Mouse (Mus musculus): Measurements from ENCODE around the gene Scap. TPM values are rescaled to one million over a fixed set of nuclear protein-coding genes. Genes with fewer than 3 reads are reported as not detected.
"Not testable (repeated sequence)": the region's sequence is repeated elsewhere in the genome, so short reads cannot be mapped to it uniquely, and the experiment has no call there.

Scap gene
- polyA plus RNA-seq, 1 experiment from 2014 or later: 18.2 TPM

GRCm38 (mm10) chr9:110358341-110358740, 25.3 kb downstream of the Scap start:
- Histone ChIP-seq H3K27ac (replicated peaks) (no peak overlapping the region), H3K4me1 (peaks cover 15% of the 10 kb centered on the region), H3K36me3 (peaks cover 28% of the 10 kb centered on the region), H3K27me3 (replicated peaks) (no peaks in the 10 kb centered on the region), H3K9ac (no peak overlapping the region), H3K4me2 (no peak overlapping the region), H3K4me3 (no peak overlapping the region), H3K9me3 (no peaks in the 10 kb centered on the region)
- WGBS: 73% methylated on average over 2 of the region's 2 CpGs
- no peak for ATAC-seq (ENCODE audit: extremely low read depth, insufficient number of reproducible peaks, low FRiP score, low TSS enrichment)

DNA sequence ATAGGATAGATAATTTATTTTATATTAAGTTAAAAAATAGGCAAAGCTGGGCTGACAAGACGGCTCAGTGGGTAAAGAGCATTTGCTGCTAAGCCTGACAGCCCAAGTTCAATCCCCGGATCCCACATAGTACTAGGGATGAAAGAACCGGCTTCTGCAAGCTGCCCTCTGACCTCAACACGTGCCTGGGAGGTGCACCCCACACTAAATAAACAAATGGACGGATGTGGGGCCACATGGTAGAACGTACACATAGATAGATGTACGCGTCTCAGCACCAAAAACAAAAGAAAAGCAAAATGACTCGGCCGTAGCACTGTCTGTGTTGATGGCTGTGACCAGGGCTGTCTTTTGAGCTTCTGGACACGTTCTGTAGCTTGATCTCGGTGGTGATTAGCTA, 28.2 kb downstream of the Scap start:
- no peak for ATAC-seq (ENCODE audit: extremely low read depth, insufficient number of reproducible peaks, low FRiP score, low TSS enrichment)
- no peaks in the 10 kb centered on the region for H3K27me3 ChIP-seq (replicated peaks)
- H3K4me3 ChIP-seq: no peak overlapping the region
- peaks cover 35% of the 10 kb centered on the region for H3K36me3 ChIP-seq
- no peak overlapping the region for H3K9ac ChIP-seq
- no peak overlapping the region for H3K27ac ChIP-seq (replicated peaks)
- no peak overlapping the region for H3K4me2 ChIP-seq
- no peaks in the 10 kb centered on the region for H3K9me3 ChIP-seq
- 0 out of 2 replicates have a peak, but pooled peaks cover 3% of the 10 kb centered on the region for H3K4me1 ChIP-seq
- WGBS: 65% methylated on average over 12 of the region's 12 CpGs

DNA sequence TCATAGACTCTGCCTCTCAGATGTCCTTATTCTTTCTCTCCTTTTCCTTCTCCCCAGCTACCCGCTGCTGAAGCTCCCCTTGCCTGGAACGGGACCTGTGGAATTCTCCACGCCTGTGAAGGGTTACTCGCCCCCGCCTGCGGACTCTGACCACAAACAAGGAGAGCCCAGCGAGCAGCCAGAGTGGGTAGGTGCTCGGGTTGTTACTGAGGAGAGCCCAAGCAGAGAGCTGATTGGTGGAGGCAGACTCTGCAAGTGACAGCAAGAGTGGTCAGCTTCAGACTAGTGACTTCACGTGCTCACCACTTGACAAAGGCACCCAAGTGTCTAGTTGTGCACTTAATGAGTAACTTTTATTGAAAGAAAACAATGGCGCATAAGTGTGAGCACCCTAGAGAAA, 29.2 kb downstream of the Scap start:
- Histone ChIP-seq H3K27ac (replicated peaks) (no peak overlapping the region), H3K9ac (no peak overlapping the region), H3K9me3 (no peaks in the 10 kb centered on the region), H3K4me1 (peaks cover 9% of the 10 kb centered on the region), H3K36me3 (peaks cover 35% of the 10 kb centered on the region), H3K4me2 (no peak overlapping the region), H3K4me3 (no peak overlapping the region), H3K27me3 (replicated peaks) (no peaks in the 10 kb centered on the region)
- ATAC-seq (ENCODE audit: extremely low read depth, insufficient number of reproducible peaks, low FRiP score, low TSS enrichment): no peak
- WGBS: 69% methylated on average over 10 of the region's 10 CpGs

DNA sequence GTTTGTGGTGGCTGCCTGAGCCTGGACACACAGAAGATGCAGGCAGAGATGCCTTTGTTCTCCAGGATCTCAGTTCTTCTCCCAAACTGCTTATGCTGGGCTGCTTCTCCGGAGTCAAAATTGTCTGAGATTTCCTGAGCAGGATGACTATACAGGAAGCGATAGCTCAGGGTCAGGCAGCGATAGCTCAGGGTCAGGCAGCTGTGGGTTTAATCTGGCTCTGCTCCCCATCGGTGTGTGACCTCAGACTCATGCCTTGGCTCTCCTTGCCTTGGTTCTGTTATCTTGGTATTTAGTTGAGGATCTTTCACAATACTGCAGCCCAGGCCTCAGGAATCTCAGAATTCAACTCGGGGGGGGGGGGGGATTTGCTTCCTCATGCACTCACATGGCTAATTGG, 33.7 kb downstream of the Scap start:
- peaks cover 13% of the 10 kb centered on the region for H3K4me1 ChIP-seq
- 50% methylated on average over 5 of the region's 5 CpGs for WGBS
- H3K4me2 ChIP-seq: no peak overlapping the region
- H3K27me3 ChIP-seq (replicated peaks): no peaks in the 10 kb centered on the region
- no peaks in the 10 kb centered on the region for H3K9me3 ChIP-seq
- no peak overlapping the region for H3K9ac ChIP-seq
- no peak; the same call in 1 of the 2 replicates for ATAC-seq (ENCODE audit: extremely low read depth, insufficient number of reproducible peaks, low FRiP score, low TSS enrichment)
- no peak overlapping the region for H3K27ac ChIP-seq (replicated peaks)
- H3K4me3 ChIP-seq: no peak overlapping the region
- H3K36me3 ChIP-seq: peaks cover 29% of the 10 kb centered on the region

- peaks cover 13% of the 10 kb centered on the region for H3K4me1 ChIP-seq
- H3K27ac ChIP-seq (replicated peaks): peak overlapping the region; percentile 49; the same call in 1 of the 2 replicates
- no peaks in the 10 kb centered on the region for H3K9me3 ChIP-seq
- H3K9ac ChIP-seq: peak overlapping the region; percentile 17
- H3K4me3 ChIP-seq: no peak overlapping the region
- H3K27me3 ChIP-seq (replicated peaks): no peaks in the 10 kb centered on the region
- peaks cover 36% of the 10 kb centered on the region for H3K36me3 ChIP-seq
- no peak overlapping the region for H3K4me2 ChIP-seq
- ATAC-seq (ENCODE audit: extremely low read depth, insufficient number of reproducible peaks, low FRiP score, low TSS enrichment): no peak
- 58% methylated on average over 3 of the region's 3 CpGs for WGBS
These were observed 36.8 kb downstream of the Scap start for GRCm38 (mm10) chr9:110369860-110370259.

GRCm38 (mm10) chr9:110373871-110374270, 40.8 kb downstream of the Scap start:
- Histone ChIP-seq H3K4me1 (peaks cover 4% of the 10 kb centered on the region; the same call in 1 of the 2 replicates), H3K9ac (no peak overlapping the region), H3K9me3 (no peaks in the 10 kb centered on the region), H3K4me2 (no peak overlapping the region), H3K4me3 (no peak overlapping the region), H3K27me3 (replicated peaks) (no peaks in the 10 kb centered on the region), H3K36me3 (peaks cover 60% of the 10 kb centered on the region), H3K27ac (replicated peaks) (no peak overlapping the region)
- WGBS: 83% methylated on average over 13 of the region's 13 CpGs
- ATAC-seq (ENCODE audit: extremely low read depth, insufficient number of reproducible peaks, low FRiP score, low TSS enrichment): no peak

DNA sequence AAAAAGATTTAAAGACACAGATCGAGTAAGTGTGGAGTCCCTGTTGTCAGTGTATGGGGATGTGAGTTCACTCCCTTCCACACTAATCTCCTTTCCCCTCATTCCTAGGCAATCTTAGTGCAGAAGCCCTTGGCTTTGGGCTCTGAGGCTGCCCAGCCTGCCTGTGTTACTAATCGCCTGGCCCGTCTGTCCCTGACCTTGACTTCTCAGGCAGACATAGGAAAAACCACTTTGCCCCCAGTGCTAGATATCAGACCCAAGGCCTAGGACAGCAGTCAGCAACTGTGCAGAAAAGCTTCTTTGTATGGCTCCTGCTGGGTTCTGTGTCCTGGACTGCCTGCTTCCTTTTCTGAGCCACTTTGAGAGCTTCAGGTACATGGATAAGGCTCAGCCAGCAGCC, 42.6 kb downstream of the Scap start:
- ATAC-seq (ENCODE audit: extremely low read depth, insufficient number of reproducible peaks, low FRiP score, low TSS enrichment): no peak
- WGBS: 67% methylated on average over 3 of the region's 3 CpGs

DNA sequence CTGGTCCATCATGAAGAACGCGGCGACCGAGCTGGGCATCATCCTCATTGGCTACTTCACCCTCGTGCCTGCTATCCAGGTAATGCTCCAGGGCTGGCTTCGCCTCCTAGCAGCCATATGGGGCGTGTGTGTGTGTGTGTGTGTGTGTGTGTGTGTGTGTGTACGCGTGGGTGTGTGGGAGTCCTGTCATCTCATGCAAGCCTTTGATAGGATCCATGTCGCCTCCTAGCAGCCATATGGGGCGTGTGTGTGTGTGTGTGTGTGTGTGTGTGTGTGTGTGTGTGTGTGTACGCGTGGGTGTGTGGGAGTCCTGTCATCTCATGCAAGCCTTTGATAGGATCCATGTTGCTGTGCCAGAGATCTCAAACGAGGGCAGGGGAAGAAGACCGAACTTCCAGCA, 44.6 kb downstream of the Scap start:
- not testable (repeated sequence) for H3K9me3 ChIP-seq; H3K4me1 ChIP-seq; H3K4me2 ChIP-seq; H3K4me3 ChIP-seq; ATAC-seq (ENCODE audit: extremely low read depth, insufficient number of reproducible peaks, low FRiP score, low TSS enrichment); H3K9ac ChIP-seq; H3K27me3 ChIP-seq (replicated peaks); H3K27ac ChIP-seq (replicated peaks)
- WGBS: 75% methylated on average over 12 of the region's 15 CpGs
- peaks cover 78% of the 10 kb centered on the region for H3K36me3 ChIP-seq

More for the DNA sequence above, 42.6 kb downstream of the Scap start:
- no peak overlapping the region for H3K27ac ChIP-seq (replicated peaks)
- H3K36me3 ChIP-seq: peaks cover 70% of the 10 kb centered on the region
- H3K4me2 ChIP-seq: no peak overlapping the region
- peaks cover 4% of the 10 kb centered on the region for H3K4me1 ChIP-seq
- H3K9me3 ChIP-seq: no peaks in the 10 kb centered on the region
- 0 out of 2 replicates have a peak, but pooled peaks cover 3% of the 10 kb centered on the region for H3K27me3 ChIP-seq (replicated peaks)
- 0 out of 2 replicates have a peak overlapping the region, but pooled peaks have one; percentile 7 for H3K9ac ChIP-seq
- no peak overlapping the region for H3K4me3 ChIP-seq

GRCm38 (mm10) chr9:110379361-110379760, 46.3 kb downstream of the Scap start:
- H3K9me3 ChIP-seq: no peaks in the 10 kb centered on the region
- no peak overlapping the region for H3K9ac ChIP-seq
- H3K27ac ChIP-seq (replicated peaks): no peak overlapping the region
- H3K4me2 ChIP-seq: no peak overlapping the region
- H3K27me3 ChIP-seq (replicated peaks): 0 out of 2 replicates have a peak, but pooled peaks cover 3% of the 10 kb centered on the region
- H3K4me3 ChIP-seq: no peak overlapping the region
- 91% methylated on average over 8 of the region's 8 CpGs for WGBS
- H3K4me1 ChIP-seq: peaks cover 10% of the 10 kb centered on the region
- peaks cover 78% of the 10 kb centered on the region for H3K36me3 ChIP-seq
- no peak for ATAC-seq (ENCODE audit: extremely low read depth, insufficient number of reproducible peaks, low FRiP score, low TSS enrichment)

DNA sequence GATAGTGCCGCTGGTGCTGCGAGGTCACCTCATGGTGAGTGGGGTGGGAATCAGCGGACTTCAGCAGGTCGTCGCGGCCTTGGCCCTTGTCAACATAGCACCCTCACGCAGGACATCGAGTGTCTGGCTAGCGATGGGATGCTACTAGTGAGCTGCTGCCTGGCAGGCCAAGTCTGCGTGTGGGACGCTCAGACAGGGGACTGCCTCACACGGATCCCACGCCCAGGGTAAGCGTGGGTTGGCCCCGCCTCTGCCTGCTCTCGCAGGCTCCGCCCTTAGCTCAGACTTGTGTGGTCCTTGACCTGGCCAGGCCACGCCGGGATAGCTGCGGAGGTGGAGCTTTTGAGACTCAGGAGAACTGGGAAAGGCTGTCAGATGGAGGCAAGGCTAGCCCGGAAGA, 47.6 kb downstream of the Scap start:
- Histone ChIP-seq H3K27ac (replicated peaks) (no peak overlapping the region), H3K4me2 (peak overlapping the region; percentile 61), H3K36me3 (peaks cover 85% of the 10 kb centered on the region), H3K4me1 (peaks cover 10% of the 10 kb centered on the region), H3K9me3 (no peaks in the 10 kb centered on the region), H3K27me3 (replicated peaks) (0 out of 2 replicates have a peak, but pooled peaks cover 3% of the 10 kb centered on the region), H3K9ac (peak overlapping the region; percentile 50; the same call in 1 of the 2 replicates), H3K4me3 (peak overlapping the region; percentile 30)
- no peak for ATAC-seq (ENCODE audit: extremely low read depth, insufficient number of reproducible peaks, low FRiP score, low TSS enrichment)
- WGBS: 22% methylated on average over 21 of the region's 21 CpGs

- Histone ChIP-seq H3K4me3 (no peak overlapping the region), H3K9me3 (no peaks in the 10 kb centered on the region), H3K27ac (replicated peaks) (no peak overlapping the region), H3K27me3 (replicated peaks) (0 out of 2 replicates have a peak, but pooled peaks cover 3% of the 10 kb centered on the region), H3K4me2 (peak overlapping the region; percentile 61; the same call in 1 of the 2 replicates), H3K4me1 (peaks cover 10% of the 10 kb centered on the region), H3K9ac (no peak overlapping the region), H3K36me3 (peaks cover 86% of the 10 kb centered on the region)
- no peak for ATAC-seq (ENCODE audit: extremely low read depth, insufficient number of reproducible peaks, low FRiP score, low TSS enrichment)
- WGBS: 76% methylated on average over 12 of the region's 12 CpGs
These were observed 48.2 kb downstream of the Scap start for GRCm38 (mm10) chr9:110381292-110381691.

DNA sequence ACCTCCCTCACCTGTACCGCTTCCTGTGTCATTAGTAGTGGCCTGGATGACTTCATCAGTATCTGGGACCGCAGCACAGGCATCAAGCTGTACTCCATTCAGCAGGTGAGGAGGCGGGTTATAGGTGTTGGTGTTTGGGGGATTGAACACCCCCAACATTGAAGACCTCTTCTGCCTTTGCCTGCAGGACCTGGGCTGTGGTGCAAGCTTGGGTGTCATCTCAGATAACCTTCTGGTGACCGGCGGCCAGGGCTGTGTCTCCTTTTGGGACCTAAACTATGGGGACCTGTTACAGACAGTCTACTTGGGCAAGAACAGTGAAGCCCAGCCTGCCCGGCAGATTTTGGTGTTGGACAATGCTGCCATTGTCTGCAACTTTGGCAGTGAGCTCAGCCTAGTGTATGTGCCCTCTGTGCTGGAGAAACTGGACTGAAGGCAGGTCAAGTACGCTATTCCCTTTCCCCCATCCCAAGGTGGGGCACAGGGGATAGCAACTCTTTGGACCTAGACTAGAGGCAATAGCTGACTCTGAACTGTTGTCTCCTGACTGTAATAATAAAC, 51.4 kb downstream of the Scap start:
- Histone ChIP-seq H3K27ac (replicated peaks) (no peak overlapping the region), H3K4me2 (no peak overlapping the region), H3K9me3 (no peaks in the 10 kb centered on the region), H3K9ac (no peak overlapping the region), H3K36me3 (peaks cover 88% of the 10 kb centered on the region), H3K4me1 (peaks cover 10% of the 10 kb centered on the region), H3K4me3 (no peak overlapping the region), H3K27me3 (replicated peaks) (0 out of 2 replicates have a peak, but pooled peaks cover 3% of the 10 kb centered on the region)
- no peak for ATAC-seq (ENCODE audit: extremely low read depth, insufficient number of reproducible peaks, low FRiP score, low TSS enrichment)
- 84% methylated on average over 7 of the region's 7 CpGs for WGBS

All from heart, embryonic 13.5 days (tissue).